Mouse (Mus musculus): Measurements from ENCODE around the gene Clic5. TPM values are rescaled to one million over a fixed set of nuclear protein-coding genes. Genes with fewer than 3 reads are reported as not detected.

The Clic5 gene
- total and polyA plus RNA-seq, 3 experiments: 33.2 to 171 (median 128) TPM

GRCm38 (mm10) chr17:44192981-44193380, 4.6 kb downstream of the Clic5 start:
- H3K4me1 ChIP-seq (ENCODE audit: control insufficient read depth, insufficient read depth, low read length): peaks cover 23% of the 10 kb centered on the region
- TF ChIP-seq POLR2A (IDR thresholded peaks at IDR 0.05; ENCODE audit: insufficient read depth, low read depth, low read length) (peak; percentile 41; the same call in 1 of the 2 replicates), CTCF (IDR thresholded peaks at IDR 0.05) (no peak), EP300 (IDR thresholded peaks at IDR 0.05; ENCODE audit: insufficient read depth, low read depth, low read length) (0 out of 2 replicates have a peak, but pooled peaks have one; percentile 60)
- H3K4me3 ChIP-seq: peak overlapping the region; percentile 22
- H3K9ac ChIP-seq (ENCODE audit: low read depth, low read length): peak overlapping the region; percentile 48; the same call in 1 of the 2 replicates
- H3K27ac ChIP-seq: peak overlapping the region; percentile 87
- peaks cover 40% of the 10 kb centered on the region for H3K36me3 ChIP-seq (ENCODE audit: control insufficient read depth, insufficient read depth, low read length)
- DNase-seq: peak; percentile 44 to 61
- intact Hi-C loops (cut with DNase I): loop anchor here (1.0 kb wide), 1 partner anchor 37 kb away; no protein-coding TSS in a partner anchor
- WGBS: 11% methylated on average over 3 of the region's 3 CpGs
- no peaks in the 10 kb centered on the region for H3K27me3 ChIP-seq (ENCODE audit: control insufficient read depth, insufficient read depth, low read length)
- H3K79me2 ChIP-seq (replicated peaks; ENCODE audit: control insufficient read depth, insufficient read depth, low read length): peaks cover 5% of the 10 kb centered on the region

GRCm38 (mm10) chr17:44199158-44199557, 10.8 kb downstream of the Clic5 start:
- peaks cover 22% of the 10 kb centered on the region for H3K4me1 ChIP-seq (ENCODE audit: control insufficient read depth, insufficient read depth, low read length)
- peak overlapping the region; percentile 56 for H3K27ac ChIP-seq
- H3K36me3 ChIP-seq (ENCODE audit: control insufficient read depth, insufficient read depth, low read length): peaks cover 71% of the 10 kb centered on the region
- peaks cover 15% of the 10 kb centered on the region for H3K79me2 ChIP-seq (replicated peaks; ENCODE audit: control insufficient read depth, insufficient read depth, low read length)
- TF ChIP-seq POLR2A (IDR thresholded peaks at IDR 0.05; ENCODE audit: insufficient read depth, low read depth, low read length): no peak
- no peak for TF ChIP-seq EP300 (IDR thresholded peaks at IDR 0.05; ENCODE audit: insufficient read depth, low read depth, low read length)
- TF ChIP-seq CTCF (IDR thresholded peaks at IDR 0.05): no peak
- intact Hi-C loops (cut with DNase I): no loop called here
- H3K27me3 ChIP-seq (ENCODE audit: control insufficient read depth, insufficient read depth, low read length): no peaks in the 10 kb centered on the region
- H3K9ac ChIP-seq (ENCODE audit: low read depth, low read length): no peak overlapping the region
- DNase-seq: no peak
- no peak overlapping the region for H3K4me3 ChIP-seq
- 44% methylated on average over 4 of the region's 4 CpGs for WGBS

GRCm38 (mm10) chr17:44202952-44203351, 14.6 kb downstream of the Clic5 start:
- Histone ChIP-seq H3K4me1 (ENCODE audit: control insufficient read depth, insufficient read depth, low read length) (peaks cover 21% of the 10 kb centered on the region), H3K4me3 (no peak overlapping the region), H3K79me2 (replicated peaks; ENCODE audit: control insufficient read depth, insufficient read depth, low read length) (peaks cover 17% of the 10 kb centered on the region), H3K9ac (ENCODE audit: low read depth, low read length) (no peak overlapping the region), H3K27ac (peak overlapping the region; percentile 66), H3K27me3 (ENCODE audit: control insufficient read depth, insufficient read depth, low read length) (no peaks in the 10 kb centered on the region), H3K36me3 (ENCODE audit: control insufficient read depth, insufficient read depth, low read length) (peaks cover 52% of the 10 kb centered on the region)
- WGBS: 30% methylated on average over 5 of the region's 5 CpGs
- intact Hi-C loops (cut with DNase I): no loop called here
- DNase-seq: no peak
- TF ChIP-seq POLR2A (IDR thresholded peaks at IDR 0.05; ENCODE audit: insufficient read depth, low read depth, low read length): no peak
- no peak for TF ChIP-seq CTCF (IDR thresholded peaks at IDR 0.05)
- no peak for TF ChIP-seq EP300 (IDR thresholded peaks at IDR 0.05; ENCODE audit: insufficient read depth, low read depth, low read length)

GRCm38 (mm10) chr17:44204787-44205186, 16.4 kb downstream of the Clic5 start:
- TF ChIP-seq CTCF (IDR thresholded peaks at IDR 0.05) (no peak), POLR2A (IDR thresholded peaks at IDR 0.05; ENCODE audit: insufficient read depth, low read depth, low read length) (no peak), EP300 (IDR thresholded peaks at IDR 0.05; ENCODE audit: insufficient read depth, low read depth, low read length) (no peak)
- intact Hi-C loops (cut with DNase I): no loop called here
- Histone ChIP-seq H3K27ac (no peak overlapping the region), H3K4me1 (ENCODE audit: control insufficient read depth, insufficient read depth, low read length) (peaks cover 15% of the 10 kb centered on the region), H3K9ac (ENCODE audit: low read depth, low read length) (no peak overlapping the region), H3K27me3 (ENCODE audit: control insufficient read depth, insufficient read depth, low read length) (no peaks in the 10 kb centered on the region), H3K36me3 (ENCODE audit: control insufficient read depth, insufficient read depth, low read length) (peaks cover 44% of the 10 kb centered on the region), H3K79me2 (replicated peaks; ENCODE audit: control insufficient read depth, insufficient read depth, low read length) (peaks cover 13% of the 10 kb centered on the region), H3K4me3 (no peak overlapping the region)
- DNase-seq: no peak
- 80% methylated on average over 1 of the region's 1 CpGs for WGBS

- 85% methylated on average over 3 of the region's 3 CpGs for WGBS
- Histone ChIP-seq H3K9ac (ENCODE audit: low read depth, low read length) (no peak overlapping the region), H3K79me2 (replicated peaks; ENCODE audit: control insufficient read depth, insufficient read depth, low read length) (peaks cover 11% of the 10 kb centered on the region), H3K27ac (no peak overlapping the region), H3K4me1 (ENCODE audit: control insufficient read depth, insufficient read depth, low read length) (peaks cover 11% of the 10 kb centered on the region), H3K4me3 (no peak overlapping the region), H3K36me3 (ENCODE audit: control insufficient read depth, insufficient read depth, low read length) (peaks cover 39% of the 10 kb centered on the region), H3K27me3 (ENCODE audit: control insufficient read depth, insufficient read depth, low read length) (no peaks in the 10 kb centered on the region)
- TF ChIP-seq CTCF (IDR thresholded peaks at IDR 0.05) (no peak), EP300 (IDR thresholded peaks at IDR 0.05; ENCODE audit: insufficient read depth, low read depth, low read length) (no peak), POLR2A (IDR thresholded peaks at IDR 0.05; ENCODE audit: insufficient read depth, low read depth, low read length) (no peak)
- DNase-seq: no peak
- intact Hi-C loops (cut with DNase I): no loop called here
Measured at GRCm38 (mm10) chr17:44205562-44205961, 17.2 kb downstream of the Clic5 start.

GRCm38 (mm10) chr17:44208900-44209299, 20.5 kb downstream of the Clic5 start:
- no peak overlapping the region for H3K4me3 ChIP-seq
- H3K9ac ChIP-seq (ENCODE audit: low read depth, low read length): no peak overlapping the region
- no peak overlapping the region for H3K27ac ChIP-seq
- no peak for TF ChIP-seq POLR2A (IDR thresholded peaks at IDR 0.05; ENCODE audit: insufficient read depth, low read depth, low read length)
- peak; percentile 50 for TF ChIP-seq CTCF (IDR thresholded peaks at IDR 0.05)
- H3K36me3 ChIP-seq (ENCODE audit: control insufficient read depth, insufficient read depth, low read length): peaks cover 21% of the 10 kb centered on the region
- no peaks in the 10 kb centered on the region for H3K27me3 ChIP-seq (ENCODE audit: control insufficient read depth, insufficient read depth, low read length)
- peaks cover 10% of the 10 kb centered on the region for H3K79me2 ChIP-seq (replicated peaks; ENCODE audit: control insufficient read depth, insufficient read depth, low read length)
- WGBS: 84% methylated on average over 4 of the region's 4 CpGs
- peaks cover 3% of the 10 kb centered on the region; the same call in 1 of the 2 replicates for H3K4me1 ChIP-seq (ENCODE audit: control insufficient read depth, insufficient read depth, low read length)
- intact Hi-C loops (cut with DNase I): no loop called here
- DNase-seq: no peak

Measured in heart, adult 2 months (tissue).